Mouse (Mus musculus) Patski (cell line): ENCODE measurements at regions not wholly inside any gene's neighbourhood (a gene's known extent, or its start where the extent isn't known, plus 50 kb on each side); places are given as distances from the start of the nearest gene placed in this dataset.

ENCODE experiments used
- ATAC-seq: fragments of 100-300 bp; one replicate; pipeline ENCODE4 v1.8.0; 2021
- CTCF ChIA-PET: fragments of 350-600 bp; sonication (Branson Sonifier 250); formaldehyde crosslinking; loops from one replicate; lab custom pipeline; 2022; ENCODE audit warnings: inconsistent platforms; lab: Charles Lee
- POLR2A ChIA-PET: fragments of 350-600 bp; sonication (Branson Sonifier 250); formaldehyde crosslinking; loops from one replicate; lab custom pipeline; 2022; ENCODE audit warnings: antibody characterized with exemption, inconsistent platforms; lab: Charles Lee
- DNase-seq: peaks from one replicate; pipeline ENCODE4 v3.0.0-alpha.2; 2011; ENCODE audit warnings: low read depth, low spot score
- H3K27me3 ChIP-seq: fragments of 371-371 bp; one replicate; pipeline ENCODE4 v1.5.1; 2021
- CTCF ChIP-seq: fragments of 100-300 bp; IDR thresholded peaks from one replicate; pipeline ENCODE4 v1.5.1; 2021
- in situ Hi-C: fragments of 300-500 bp; cut with MboI; formaldehyde crosslinking; loops from 3 replicates; pipeline ENCODE4 v1.11.1; 2018; ENCODE audit warnings: low pct_unique_long_range_greater_than_20kb, mixed read lengths

- ATAC-seq (no peak), DNase-seq (no peak)
- POLR2A ChIA-PET: no interaction called here
- CTCF ChIA-PET: interaction anchor here (0.6 kb wide), 1 partner anchor 556 kb away, joined by 3 read pairs; no protein-coding TSS in a partner anchor
- in situ Hi-C loops: no loop called here
- H3K27me3 ChIP-seq: no peaks in the 10 kb centered on the region
- TF ChIP-seq CTCF: no peak
Observed at GRCm38 (mm10) chr15:5604732-5605266, 360.8 kb upstream of the Ptger4 start.

- no peak for DNase-seq
- ChIA-PET POLR2A (no interaction called here), CTCF (no interaction called here)
- in situ Hi-C loops: no loop called here
- no peak for ATAC-seq
- no peak for TF ChIP-seq CTCF
- no peaks in the 10 kb centered on the region for H3K27me3 ChIP-seq
Observed at GRCm38 (mm10) chr15:5607533-5607932, 363.5 kb upstream of the Ptger4 start.

- no peaks in the 10 kb centered on the region for H3K27me3 ChIP-seq
- ChIA-PET CTCF (no interaction called here), POLR2A (no interaction called here)
- no peak for ATAC-seq
- in situ Hi-C loops: no loop called here
- no peak for DNase-seq
- no peak for TF ChIP-seq CTCF
Observed at GRCm38 (mm10) chr15:5623021-5623420, 379.0 kb upstream of the Ptger4 start.

- ATAC-seq: peak; percentile 67
- CTCF ChIA-PET: interaction anchor here (0.7 to 1.2 kb wide), 3 partner anchors 11 to 89 kb away, joined by 3 to 4 read pairs (median 3); no protein-coding TSS in a partner anchor
Observed at GRCm38 (mm10) chr15:5625367-5625766, 381.4 kb upstream of the Ptger4 start.

GRCm38 (mm10) chr15:5646673-5647072 is 402.7 kb upstream of the Ptger4 start:
- DNase-seq (no peak), ATAC-seq (no peak)
- no peaks in the 10 kb centered on the region for H3K27me3 ChIP-seq
- POLR2A ChIA-PET: no interaction called here
- in situ Hi-C loops: no loop called here
- no peak for TF ChIP-seq CTCF
- CTCF ChIA-PET: no interaction called here

More at GRCm38 (mm10) chr15:5625367-5625766, 381.4 kb upstream of the Ptger4 start:
- in situ Hi-C loops: no loop called here
- no peak for TF ChIP-seq CTCF
- peak; percentile 60 for DNase-seq
- POLR2A ChIA-PET: no interaction called here
- H3K27me3 ChIP-seq: no peaks in the 10 kb centered on the region

- CTCF ChIA-PET: no interaction called here
- POLR2A ChIA-PET: no interaction called here
- no peak for DNase-seq
- no peak for ATAC-seq
- H3K27me3 ChIP-seq: no peaks in the 10 kb centered on the region
- no peak for TF ChIP-seq CTCF
- in situ Hi-C loops: no loop called here
Observed at GRCm38 (mm10) chr15:5658796-5659195, 414.8 kb upstream of the Ptger4 start.

- no peak for TF ChIP-seq CTCF
- in situ Hi-C loops: no loop called here
- no peaks in the 10 kb centered on the region for H3K27me3 ChIP-seq
- no peak for ATAC-seq
- CTCF ChIA-PET: interaction anchor here (0.9 kb wide), 1 partner anchor 241 kb away, joined by 3 read pairs; no protein-coding TSS in a partner anchor
- no peak for DNase-seq
- POLR2A ChIA-PET: no interaction called here
Observed at GRCm38 (mm10) chr15:5660819-5661218, 416.8 kb upstream of the Ptger4 start.

- no peaks in the 10 kb centered on the region for H3K27me3 ChIP-seq
- in situ Hi-C loops: no loop called here
- POLR2A ChIA-PET: no interaction called here
- CTCF ChIA-PET: no interaction called here
- TF ChIP-seq CTCF: no peak
- ATAC-seq (no peak), DNase-seq (no peak)
Observed at GRCm38 (mm10) chr15:5671781-5672180, 427.8 kb upstream of the Ptger4 start.

GRCm38 (mm10) chr15:5676704-5677103 is 432.7 kb upstream of the Ptger4 start:
- in situ Hi-C loops: no loop called here
- DNase-seq (no peak), ATAC-seq (no peak)
- H3K27me3 ChIP-seq: no peaks in the 10 kb centered on the region
- POLR2A ChIA-PET: no interaction called here
- CTCF ChIA-PET: interaction anchor here (1.7 kb wide), 1 partner anchor 10 kb away, joined by 3 read pairs; no protein-coding TSS in a partner anchor
- TF ChIP-seq CTCF: no peak

- ChIA-PET CTCF (no interaction called here), POLR2A (no interaction called here)
- in situ Hi-C loops: no loop called here
- ATAC-seq: no peak
- no peaks in the 10 kb centered on the region for H3K27me3 ChIP-seq
- DNase-seq: no peak
- TF ChIP-seq CTCF: no peak
Observed at GRCm38 (mm10) chr15:5693810-5694209, 449.8 kb upstream of the Ptger4 start.

GRCm38 (mm10) chr15:5695015-5695414 is 451.0 kb upstream of the Ptger4 start:
- in situ Hi-C loops: no loop called here
- ATAC-seq (no peak), DNase-seq (no peak)
- H3K27me3 ChIP-seq: no peaks in the 10 kb centered on the region
- TF ChIP-seq CTCF: no peak
- CTCF ChIA-PET: interaction anchor here (0.8 kb wide), 1 partner anchor 20 kb away, joined by 3 read pairs; no protein-coding TSS in a partner anchor
- POLR2A ChIA-PET: no interaction called here

- in situ Hi-C loops: no loop called here
- no peaks in the 10 kb centered on the region for H3K27me3 ChIP-seq
- POLR2A ChIA-PET: no interaction called here
- CTCF ChIA-PET: no interaction called here
- DNase-seq (no peak), ATAC-seq (no peak)
- TF ChIP-seq CTCF: no peak
Observed at GRCm38 (mm10) chr15:5708454-5708853, 464.5 kb upstream of the Ptger4 start.
